In genomic region chr14:48672611-48673176, GRCm38 (mm10) we compare ENCODE assay signal across 27 mouse cellular contexts. TPM values are rescaled to one million over a fixed set of nuclear protein-coding genes. Genes with fewer than 3 reads are reported as not detected.
A peak's percentile ranks its signal among the peaks of the same experiment; 100 is the strongest.
DNase-seq lines count a peak whose midpoint lies in the region; ATAC-seq lines count a peak whose summit lies in the region.
"Had no signal": no experiment of that assay in that cellular context is flagged by ENCODE, and none has a peak within 500 bp of the region (broad histone marks: within the 10 kb centered on the region; RNA-seq: fewer than 3 reads in every experiment).

No protein-coding gene starts in this region.

- peak overlapping the region; percentile 98 for H3K27ac ChIP-seq in midbrain, embryonic 11.5 days (ENCODE audit: low read depth, low read length)
- no peak overlapping the region for H3K27ac ChIP-seq in kidney, embryonic 15.5 days
- H3K27ac ChIP-seq: limb, embryonic 13.5 days; liver, embryonic 13.5 days; lung, embryonic 15.5 days; stomach, postnatal 0 days had no signal

- WGBS in midbrain, embryonic 11.5 days, result 6% methylated on average over 10 of the region's 10 CpGs
- WGBS in kidney, embryonic 15.5 days, result 7% methylated on average over 10 of the region's 10 CpGs

- H3K4me3 ChIP-seq in midbrain, embryonic 11.5 days (ENCODE audit: low read depth, low read length), result peak overlapping the region; percentile 95
- no peak overlapping the region for H3K4me3 ChIP-seq in kidney, embryonic 15.5 days (replicated peaks)
- H3K4me3 ChIP-seq: liver, embryonic 13.5 days; lung, embryonic 15.5 days had no signal

- H3K4me1 ChIP-seq in midbrain, embryonic 11.5 days (ENCODE audit: control insufficient read depth, insufficient read depth, low read length), result peaks cover 22% of the 10 kb centered on the region
- H3K4me1 ChIP-seq in kidney, embryonic 15.5 days, result peaks cover 10% of the 10 kb centered on the region; the same call in 1 of the 2 replicates
- H3K4me1 ChIP-seq: liver, embryonic 13.5 days had no signal

- peak overlapping the region; percentile 100 for H3K9ac ChIP-seq in midbrain, embryonic 11.5 days (ENCODE audit: low read length)
- H3K9ac ChIP-seq in kidney, embryonic 15.5 days, result no peak overlapping the region
- H3K9ac ChIP-seq: limb, embryonic 13.5 days; liver, embryonic 13.5 days; lung, embryonic 15.5 days had no signal

- H3K4me2 ChIP-seq in midbrain, embryonic 11.5 days, result peak overlapping the region; percentile 100
- H3K4me2 ChIP-seq in kidney, embryonic 15.5 days, result no peak overlapping the region
- H3K4me2 ChIP-seq: liver, embryonic 13.5 days; lung, embryonic 15.5 days had no signal

- DNase-seq in embryo, embryonic 9.5 days (ENCODE audit: extremely low spot score), result peak; percentile 25
- DNase-seq in embryo, embryonic 10 days (ENCODE audit: low spot score), result no peak
- DNase-seq in retina, postnatal 1 day, result peak; percentile 18
- no peak for DNase-seq in retina, embryonic 14.5 days (ENCODE audit: low spot score)
- peak; percentile 96 for DNase-seq in midbrain, embryonic 11.5 days (ENCODE audit: low spot score, missing footprints)
- no peak for DNase-seq in left cerebral cortex, postnatal 4 days
- DNase-seq in layer of hippocampus, postnatal 10 days (ENCODE audit: low spot score in 2 of 2), result no peak
- DNase-seq: adrenal gland, postnatal 14 days; heart, postnatal 14 days; kidney, adult 9 months; kidney, postnatal 36 days; layer of hippocampus, adult 9-11 months; liver, embryonic 13.5 days; right cerebral cortex, adult 18-20 months had no signal

- no peaks in the 10 kb centered on the region for H3K9me3 ChIP-seq in midbrain, embryonic 11.5 days (ENCODE audit: control insufficient read depth, low read length)
- H3K9me3 ChIP-seq in kidney, embryonic 15.5 days (replicated peaks), result no peaks in the 10 kb centered on the region
- H3K9me3 ChIP-seq: limb, embryonic 13.5 days; liver, embryonic 13.5 days; lung, embryonic 15.5 days had no signal

- intact Hi-C loops in left cerebral cortex, postnatal 4 days (cut with DNase I), result loop anchor here (10.0 kb wide), 1 partner anchor 312 kb away; no protein-coding TSS in a partner anchor

- no peaks in the 10 kb centered on the region for H3K36me3 ChIP-seq in midbrain, embryonic 11.5 days (ENCODE audit: control insufficient read depth, insufficient read depth, low read length)
- no peaks in the 10 kb centered on the region for H3K36me3 ChIP-seq in kidney, embryonic 15.5 days
- H3K36me3 ChIP-seq: limb, embryonic 13.5 days; liver, embryonic 13.5 days; lung, embryonic 15.5 days had no signal

- 0 out of 2 replicates have a peak, but pooled peaks cover 2% of the 10 kb centered on the region for H3K27me3 ChIP-seq in midbrain, embryonic 11.5 days (ENCODE audit: control insufficient read depth, insufficient read depth, low read length)
- H3K27me3 ChIP-seq in kidney, embryonic 15.5 days, result peaks cover 98% of the 10 kb centered on the region

- no peak for ATAC-seq in midbrain, embryonic 11.5 days (ENCODE audit: low FRiP score)
- ATAC-seq in kidney, embryonic 15.5 days (replicated peaks; ENCODE audit: low FRiP score), result no peak
- ATAC-seq: activated CD4-positive, CD25-positive, alpha-beta regulatory T cell, adult 4 months; CD4-positive, CD25-positive, alpha-beta regulatory T cell, adult 4 months; Patski had no signal

RNA-seq across cellular contexts. Expression of gene Otx2, which starts 0.9 kb away (rescaled TPM):
- 229 and 230 TPM in 2 replicates for polyA plus RNA-seq in midbrain, embryonic 11.5 days (2014; fragmentation: Nextera tagmentation; extraction: Ambion mirVana)
- under 1 TPM; 0.36 to 0.64 TPM for total RNA-seq in left cerebral cortex, postnatal 4 days (2021)
- total RNA-seq in layer of hippocampus, postnatal 10 days (2021), result 1 to 10 TPM in 1 of 2 experiments, under 1 TPM in 1; 0.74 to 3.1 TPM
- not detected in 2 replicates for polyA plus RNA-seq in kidney, embryonic 15.5 days (2015; fragmentation: Nextera tagmentation; extraction: Ambion mirVana)
- total RNA-seq: adrenal gland, postnatal 14 days; gastrocnemius, adult 18-20 months; granulocyte monocyte progenitor cell, adult 5-6 weeks; heart, postnatal 14 days; monocyte, adult 5-6 weeks had no signal
- polyA plus RNA-seq: CD4-positive, CD25-positive, alpha-beta regulatory T cell, adult 4 months; intestine, embryonic 14.5 days; limb, embryonic 13.5 days; liver, embryonic 13.5 days; lung, embryonic 15.5 days; Patski; stomach, postnatal 0 days; thymus, postnatal 0 days; urinary bladder, adult 2 months had no signal

Comparison
In these comparisons a context has a peak if more than half of its experiments do, and no peak if none do; other contexts are left out.
1. DNase-seq: peak in embryo, embryonic 9.5 days (single experiment), retina, postnatal 1 day (single experiment) and midbrain, embryonic 11.5 days (single experiment); none in embryo, embryonic 10 days (single experiment), retina, embryonic 14.5 days (single experiment), left cerebral cortex, postnatal 4 days (single experiment) and layer of hippocampus, postnatal 10 days (0 of 2).